Mouse (Mus musculus) brain, adult 2 months (tissue): Measurements from ENCODE around the gene Ppp1r27.
"Not testable (repeated sequence)": the region's sequence is repeated elsewhere in the genome, so short reads cannot be mapped to it uniquely, and the experiment has no call there.

Source experiments
- DNase-seq: peaks from one replicate; pipeline ENCODE4 v3.0.0; 2011; ENCODE audit warnings: low read depth, low spot score

The Ppp1r27 gene

GRCm38 (mm10) chr11:120575940-120576339, 25.0 kb upstream of the Ppp1r27 start:
- no peak for DNase-seq

- no peak for DNase-seq
Observed at GRCm38 (mm10) chr11:120575046-120575445, 24.1 kb upstream of the Ppp1r27 start.

DNA sequence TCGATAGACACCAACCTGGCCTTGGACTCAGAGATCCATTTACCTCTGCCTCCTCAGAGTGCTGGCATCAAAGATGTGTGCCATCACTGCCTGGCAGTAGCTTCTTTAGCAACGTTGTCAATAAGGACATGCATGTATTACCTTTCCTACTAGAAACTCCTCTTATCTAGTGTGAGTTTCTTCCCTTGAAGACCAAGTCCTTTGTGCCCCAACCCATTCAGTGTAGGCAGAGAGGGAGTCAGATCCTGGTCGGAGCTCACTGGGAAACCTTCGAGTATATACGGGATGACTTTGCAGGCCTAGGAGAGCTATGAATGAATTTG, 23.3 kb upstream of the Ppp1r27 start:
- DNase-seq, result no peak

DNA sequence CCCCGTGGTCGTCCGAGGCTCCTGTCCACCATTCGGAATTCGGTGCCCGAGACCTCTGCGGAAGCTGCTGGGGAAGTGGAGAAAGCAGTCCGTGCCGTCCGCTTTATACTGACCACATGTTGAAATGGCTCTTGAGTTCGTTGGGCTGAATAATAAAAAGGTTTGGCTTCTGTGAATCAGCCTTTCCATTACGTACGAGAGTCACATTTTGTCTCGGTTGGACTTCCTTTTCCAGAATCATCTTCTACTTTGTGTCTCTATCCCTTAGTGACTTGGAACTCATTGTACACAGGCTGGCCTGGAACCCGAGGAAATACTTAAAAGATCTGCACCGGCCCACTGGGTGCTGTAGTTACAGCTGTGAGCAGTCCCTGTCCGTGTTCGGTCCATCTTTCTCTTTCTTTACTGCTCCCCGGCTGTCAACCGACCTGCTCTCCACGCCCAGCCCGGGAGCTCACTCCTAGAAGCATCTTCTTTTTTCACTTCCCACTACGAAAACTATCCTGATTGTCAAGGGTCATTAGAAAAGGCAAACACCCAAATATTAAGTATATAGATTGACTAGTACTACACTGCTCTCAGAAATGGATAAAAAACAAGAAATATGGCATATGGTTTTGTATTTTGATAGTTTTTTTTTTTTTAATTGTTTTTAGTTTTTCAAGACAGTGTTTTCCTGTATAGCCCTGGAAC, 22.8 kb upstream of the Ppp1r27 start:
- DNase-seq, result no peak

GRCm38 (mm10) chr11:120572752-120573584, 22.0 kb upstream of the Ppp1r27 start, which contains the start of gene P4hb:
TSS of gene P4hb (minus strand) at chr11:120573253.
- peak; percentile 100 for DNase-seq

DNA sequence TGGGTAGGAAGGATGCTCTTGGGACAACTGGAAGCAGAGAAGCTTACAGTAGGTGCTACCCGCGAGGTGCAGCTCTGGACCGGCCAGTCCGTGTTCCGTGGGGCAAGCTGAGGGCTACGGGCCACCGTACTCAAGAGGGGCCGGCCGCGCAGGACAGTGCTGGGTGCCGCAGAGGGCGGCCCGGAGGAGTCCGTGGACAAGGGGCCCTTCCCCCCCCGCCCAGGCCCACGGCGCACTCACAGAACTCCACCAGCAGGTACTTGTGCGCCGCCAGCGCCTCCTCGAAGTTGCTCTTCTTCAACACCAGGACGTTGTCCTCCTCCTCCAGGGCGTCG, 21.5 kb upstream of the Ppp1r27 start:
- DNase-seq, result no peak

DNA sequence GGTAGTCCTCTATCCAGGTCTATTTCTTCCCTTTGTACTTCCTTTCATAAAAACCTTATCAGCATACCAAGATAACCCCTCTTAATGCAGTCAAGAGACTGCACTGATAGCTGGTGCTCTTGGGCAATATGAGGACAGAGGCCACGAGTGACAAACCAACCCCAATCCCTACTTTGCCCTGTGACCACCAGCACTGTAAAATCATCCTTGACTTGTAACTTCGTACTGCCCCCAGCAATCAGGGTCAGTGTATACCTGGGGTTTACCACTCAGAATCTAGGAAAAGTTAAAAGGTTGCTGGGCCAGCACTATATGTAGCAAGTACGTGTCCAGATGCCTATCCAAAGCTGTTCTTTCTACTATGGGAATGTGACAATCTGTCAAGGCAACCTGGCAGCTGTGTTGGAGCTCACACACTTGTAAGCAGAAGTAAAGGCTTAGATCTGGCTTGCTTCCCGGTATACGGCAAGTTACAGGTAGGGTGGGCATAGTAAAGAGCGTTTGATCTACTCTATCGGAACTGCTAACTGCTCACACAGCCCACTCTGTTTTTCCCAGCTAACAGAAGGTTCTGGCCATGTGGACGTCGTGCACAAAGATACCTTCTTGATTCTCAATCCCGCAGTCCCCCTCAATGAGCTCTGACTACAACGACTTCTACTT, 21.0 kb upstream of the Ppp1r27 start:
- peak; percentile 24 for DNase-seq

GRCm38 (mm10) chr11:120571122-120571521, 20.2 kb upstream of the Ppp1r27 start:
- no peak for DNase-seq

GRCm38 (mm10) chr11:120568324-120568723, 17.4 kb upstream of the Ppp1r27 start:
- DNase-seq, result no peak

GRCm38 (mm10) chr11:120565114-120565513, 14.2 kb upstream of the Ppp1r27 start:
- peak; percentile 51 for DNase-seq

DNA sequence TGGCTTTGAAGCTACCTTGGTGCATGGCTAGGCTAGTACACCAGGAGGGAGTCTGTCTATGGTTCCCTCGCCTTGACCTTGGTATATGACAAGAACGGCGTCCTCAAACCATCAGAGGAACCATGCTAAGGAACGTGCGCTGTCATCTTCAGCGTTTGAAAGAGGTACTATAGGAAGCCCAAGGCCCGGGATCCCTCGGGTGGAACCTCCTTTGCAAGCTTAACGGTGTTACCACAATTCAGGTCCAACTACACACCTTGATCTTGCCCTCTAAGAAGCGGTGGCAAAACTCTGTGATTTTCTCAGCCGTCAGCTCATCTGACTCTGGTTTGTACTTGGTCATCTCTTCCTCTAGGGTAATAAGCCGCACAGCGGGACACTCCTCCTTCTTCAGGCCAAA, 12.0 kb upstream of the Ppp1r27 start:
- DNase-seq, result no peak

- no peak for DNase-seq
Observed at GRCm38 (mm10) chr11:120560952-120561728, 10.2 kb upstream of the Ppp1r27 start.

- not testable (repeated sequence) for DNase-seq
Observed at GRCm38 (mm10) chr11:120558843-120559242, 7.9 kb upstream of the Ppp1r27 start.

GRCm38 (mm10) chr11:120555260-120555659, 4.3 kb upstream of the Ppp1r27 start:
- no peak for DNase-seq

DNA sequence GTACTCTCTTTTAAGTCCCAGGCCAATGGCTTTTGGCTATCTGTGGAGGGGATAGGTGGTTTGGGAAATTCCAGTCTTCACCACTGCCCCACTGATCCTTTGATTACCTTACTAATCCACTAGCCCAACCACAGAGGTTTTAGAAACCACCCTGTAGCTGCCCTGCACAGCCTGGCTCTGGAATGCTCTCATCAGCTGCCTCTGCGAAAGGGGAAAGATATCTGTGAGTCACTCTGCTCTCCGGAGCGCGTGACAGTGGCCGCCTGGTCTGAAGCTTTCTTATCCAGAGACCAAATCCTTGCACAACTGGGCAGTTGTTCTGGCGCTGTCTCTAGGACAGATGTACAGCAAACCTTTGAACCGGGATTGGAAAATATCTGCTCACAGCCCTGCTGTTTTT, 3.9 kb upstream of the Ppp1r27 start:
- peak; percentile 34 for DNase-seq

DNA sequence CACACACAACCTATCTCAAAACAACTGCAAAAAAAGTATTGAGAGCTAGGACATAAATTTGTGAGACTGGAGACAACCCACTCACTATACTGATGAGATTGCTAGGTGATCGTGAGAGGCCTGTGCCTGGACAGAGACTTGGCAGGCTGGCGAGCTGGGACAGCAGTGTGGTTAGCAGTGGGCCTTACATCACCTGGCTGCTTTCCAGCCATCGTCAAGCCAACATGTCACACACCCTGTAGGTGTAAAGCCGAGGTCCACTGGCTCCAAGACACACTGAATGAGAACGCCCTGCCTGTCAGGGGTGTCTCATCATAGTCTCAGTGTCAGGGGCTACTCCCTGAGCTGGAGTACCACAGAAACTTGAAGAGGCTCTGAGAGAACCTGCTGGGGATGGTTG, 1.8 kb upstream of the Ppp1r27 start:
- no peak for DNase-seq

- no peak for DNase-seq
Observed at GRCm38 (mm10) chr11:120549986-120550809, 734 bp downstream of the Ppp1r27 start.

DNA sequence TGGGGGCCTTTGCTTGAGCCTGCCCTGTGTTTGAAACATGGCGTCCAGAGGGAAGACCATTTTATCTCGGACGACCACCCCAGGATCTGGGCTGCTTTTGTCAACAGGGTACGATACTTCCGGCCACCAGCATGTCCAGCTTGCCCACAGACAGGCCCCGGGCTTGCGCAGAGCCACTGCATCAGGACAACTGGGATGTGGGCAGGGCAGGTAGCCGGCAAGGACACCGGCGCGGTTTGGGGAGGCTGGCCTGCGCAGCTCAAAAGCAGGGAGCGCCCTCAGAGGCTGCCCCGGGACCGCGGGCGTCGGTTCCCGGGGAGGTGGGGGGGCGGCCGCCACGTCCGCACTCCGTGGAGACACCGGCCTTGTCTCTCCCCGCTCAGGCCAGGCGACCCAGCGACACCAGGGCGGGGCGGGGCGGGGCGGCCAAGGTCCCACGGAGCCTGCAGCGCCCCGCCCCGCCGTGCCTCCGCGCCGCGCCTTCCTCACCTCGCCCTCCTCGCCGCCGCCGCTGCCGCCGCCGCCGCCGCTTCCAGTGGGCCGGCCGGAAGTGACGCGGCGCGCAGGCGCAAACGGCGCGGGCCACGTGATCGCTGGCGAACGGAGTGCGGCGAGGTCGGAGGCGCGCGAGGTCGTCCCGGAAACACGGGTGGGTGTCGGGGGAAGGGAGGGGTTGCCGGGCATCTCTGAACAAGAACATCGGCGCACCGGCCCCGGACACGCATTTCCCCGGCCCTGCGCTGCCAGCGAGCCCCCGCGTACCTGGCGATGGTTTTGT, 1.6 kb downstream of the Ppp1r27 start, which contains the start of gene Mcrip1:
Gene Mcrip1 (minus strand): TSS at position 560 of the 778 bp plus-strand sequence.
- DNase-seq, result peak; percentile 96

GRCm38 (mm10) chr11:120548786-120549167, 2.2 kb downstream of the Ppp1r27 start:
- DNase-seq, result no peak

DNA sequence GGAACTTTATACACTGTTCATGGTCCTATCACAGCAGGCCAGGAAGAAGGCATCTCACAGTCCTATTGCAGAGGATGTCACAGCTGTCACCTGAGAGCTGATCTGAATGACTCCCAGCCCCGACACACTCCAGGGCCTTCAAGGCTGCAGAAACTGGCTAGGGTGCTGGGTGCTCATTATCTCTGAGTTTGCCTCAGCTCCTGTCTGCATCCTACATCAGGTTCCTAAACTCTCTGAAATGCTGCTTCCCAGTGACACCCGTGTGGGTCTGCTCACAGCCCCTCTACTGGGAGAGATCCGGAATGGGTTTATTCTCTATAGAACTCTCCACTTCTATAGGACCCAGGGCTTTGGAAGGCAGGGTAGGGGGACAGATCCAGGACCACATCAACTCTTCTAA, 2.7 kb downstream of the Ppp1r27 start:
- DNase-seq, result no peak
